Comparison of ENCODE assay signal across 8 mouse cellular contexts in genomic region chr1:165771491-165771897, GRCm38 (mm10). TPM values are rescaled to one million over a fixed set of nuclear protein-coding genes. Genes with fewer than 3 reads are reported as not detected.
DNase-seq lines count a peak whose midpoint lies in the region; ATAC-seq and TF ChIP-seq lines count a peak whose summit lies in the region.

No protein-coding gene starts in this region.

- peak; percentile 85 for ATAC-seq in CD4-positive, CD25-positive, alpha-beta regulatory T cell, adult 4 months
- peak; percentile 50 for ATAC-seq in erythroblast, adult 5-6 weeks (replicated peaks; ENCODE audit: low FRiP score, poor library complexity, severe bottlenecking)
- ATAC-seq in heart, embryonic 13.5 days (ENCODE audit: extremely low read depth, insufficient number of reproducible peaks, low FRiP score, low TSS enrichment) = peak; percentile 55
- ATAC-seq in kidney, postnatal 0 days (replicated peaks; ENCODE audit: low FRiP score, low read depth) = peak; percentile 62; the same call in 1 of the 2 replicates
- ATAC-seq in liver, embryonic 16.5 days (ENCODE audit: low read depth) = peak; percentile 77
- peak; percentile 73 for ATAC-seq in neural tube, embryonic 11.5 days (ENCODE audit: insufficient read depth, low FRiP score, low TSS enrichment)
- peak; percentile 86 for ATAC-seq in stomach, postnatal 0 days (ENCODE audit: low FRiP score, low TSS enrichment)

- WGBS in heart, embryonic 13.5 days = under 1% methylated on average over 12 of the region's 12 CpGs
- 3% methylated on average over 12 of the region's 12 CpGs for WGBS in kidney, postnatal 0 days
- WGBS in liver, embryonic 16.5 days (ENCODE audit: insufficient replicate concordance) = under 1% methylated on average over 12 of the region's 12 CpGs
- WGBS in neural tube, embryonic 11.5 days = 0% methylated on average over 12 of the region's 12 CpGs
- under 1% methylated on average over 12 of the region's 12 CpGs for WGBS in stomach, postnatal 0 days

- peak overlapping the region; percentile 47; the same call in 1 of the 2 replicates for H3K9ac ChIP-seq in heart, embryonic 13.5 days
- H3K9ac ChIP-seq in kidney, postnatal 0 days (ENCODE audit: low read depth, low read length) = no peak overlapping the region
- no peak overlapping the region for H3K9ac ChIP-seq in liver, embryonic 16.5 days (ENCODE audit: low read depth, low read length)
- H3K9ac ChIP-seq in neural tube, embryonic 11.5 days (ENCODE audit: low read length) = no peak overlapping the region
- H3K9ac ChIP-seq in stomach, postnatal 0 days (ENCODE audit: low read length) = no peak overlapping the region

- H3K4me1 ChIP-seq in heart, embryonic 13.5 days = peaks cover 25% of the 10 kb centered on the region
- no peaks in the 10 kb centered on the region for H3K4me1 ChIP-seq in kidney, postnatal 0 days (replicated peaks; ENCODE audit: insufficient read depth, low read length)
- peaks cover 57% of the 10 kb centered on the region for H3K4me1 ChIP-seq in liver, embryonic 16.5 days (ENCODE audit: control insufficient read depth, low read depth, low read length)
- H3K4me1 ChIP-seq in neural tube, embryonic 11.5 days (ENCODE audit: control insufficient read depth, insufficient read depth, low read length) = 0 out of 2 replicates have a peak, but pooled peaks cover 5% of the 10 kb centered on the region
- H3K4me1 ChIP-seq in stomach, postnatal 0 days (replicated peaks; ENCODE audit: control insufficient read depth, insufficient read depth) = no peaks in the 10 kb centered on the region

- H3K36me3 ChIP-seq in heart, embryonic 13.5 days = peaks cover 33% of the 10 kb centered on the region
- H3K36me3 ChIP-seq in kidney, postnatal 0 days (ENCODE audit: insufficient read depth, low read length) = 0 out of 2 replicates have a peak, but pooled peaks cover 7% of the 10 kb centered on the region
- H3K36me3 ChIP-seq in liver, embryonic 16.5 days (ENCODE audit: control insufficient read depth, insufficient read depth) = peaks cover 51% of the 10 kb centered on the region
- H3K36me3 ChIP-seq in neural tube, embryonic 11.5 days (ENCODE audit: control insufficient read depth, insufficient read depth, low read length) = no peaks in the 10 kb centered on the region
- H3K36me3 ChIP-seq in stomach, postnatal 0 days (ENCODE audit: control insufficient read depth, insufficient read depth, low read length) = peaks cover 2% of the 10 kb centered on the region; the same call in 1 of the 2 replicates

- peak overlapping the region; percentile 70; the same call in 1 of the 2 replicates for H3K27ac ChIP-seq in heart, embryonic 13.5 days (replicated peaks)
- H3K27ac ChIP-seq in kidney, postnatal 0 days = no peak overlapping the region
- H3K27ac ChIP-seq in liver, embryonic 16.5 days (ENCODE audit: low read length) = peak overlapping the region; percentile 95
- H3K27ac ChIP-seq in neural tube, embryonic 11.5 days (ENCODE audit: low read depth, low read length) = no peak overlapping the region
- 0 out of 2 replicates have a peak overlapping the region, but pooled peaks have one; percentile 2 for H3K27ac ChIP-seq in stomach, postnatal 0 days (replicated peaks)

- peak overlapping the region; percentile 95 for H3K4me2 ChIP-seq in heart, embryonic 13.5 days
- H3K4me2 ChIP-seq in kidney, postnatal 0 days (ENCODE audit: low read length) = peak overlapping the region; percentile 6; the same call in 1 of the 2 replicates
- H3K4me2 ChIP-seq in liver, embryonic 16.5 days (ENCODE audit: low read depth, low read length) = peak overlapping the region; percentile 74
- H3K4me2 ChIP-seq in neural tube, embryonic 11.5 days (ENCODE audit: low read depth) = peak overlapping the region; percentile 19; the same call in 1 of the 2 replicates
- H3K4me2 ChIP-seq in stomach, postnatal 0 days (replicated peaks; ENCODE audit: low read depth) = peak overlapping the region; percentile 38; the same call in 1 of the 2 replicates

- peak; percentile 93 for TF ChIP-seq CTCF in kidney, postnatal 0 days (IDR thresholded peaks at IDR 0.05; ENCODE audit: low read depth)
- peak; percentile 95 for TF ChIP-seq CTCF in stomach, postnatal 0 days (IDR thresholded peaks at IDR 0.05; ENCODE audit: low read depth)

- peak; percentile 66 for DNase-seq in brain, adult 2 months (ENCODE audit: low read depth, low spot score)
- peak; percentile 89 for DNase-seq in kidney, postnatal 0 days (ENCODE audit: low spot score)
- peak; percentile 82 for DNase-seq in neural tube, embryonic 11.5 days (ENCODE audit: low spot score)
- peak; percentile 91 for DNase-seq in stomach, postnatal 0 days (ENCODE audit: low spot score)

- peaks cover 2% of the 10 kb centered on the region; the same call in 1 of the 2 replicates for H3K27me3 ChIP-seq in heart, embryonic 13.5 days (replicated peaks)
- no peaks in the 10 kb centered on the region for H3K27me3 ChIP-seq in kidney, postnatal 0 days (ENCODE audit: insufficient read depth, low read length)
- no peaks in the 10 kb centered on the region for H3K27me3 ChIP-seq in liver, embryonic 16.5 days (ENCODE audit: control insufficient read depth, insufficient read depth, low read depth, low read length)
- H3K27me3 ChIP-seq in neural tube, embryonic 11.5 days (ENCODE audit: control insufficient read depth, insufficient read depth, low read length) = no peaks in the 10 kb centered on the region
- no peaks in the 10 kb centered on the region for H3K27me3 ChIP-seq in stomach, postnatal 0 days (ENCODE audit: control insufficient read depth, insufficient read depth, low read length)

- no peak for TF ChIP-seq EP300 in stomach, postnatal 0 days (optimal IDR thresholded peaks at IDR 0.05)

- H3K4me3 ChIP-seq in heart, embryonic 13.5 days = peak overlapping the region; percentile 32
- no peak overlapping the region for H3K4me3 ChIP-seq in kidney, postnatal 0 days (replicated peaks; ENCODE audit: low read depth, low read length)
- peak overlapping the region; percentile 58 for H3K4me3 ChIP-seq in liver, embryonic 16.5 days (ENCODE audit: low read depth, low read length)
- H3K4me3 ChIP-seq in neural tube, embryonic 11.5 days (ENCODE audit: low read depth, low read length) = no peak overlapping the region
- no peak overlapping the region for H3K4me3 ChIP-seq in stomach, postnatal 0 days (ENCODE audit: low read depth, low read length)

- no peaks in the 10 kb centered on the region for H3K9me3 ChIP-seq in heart, embryonic 13.5 days
- H3K9me3 ChIP-seq in kidney, postnatal 0 days (replicated peaks; ENCODE audit: low read length) = no peaks in the 10 kb centered on the region
- no peaks in the 10 kb centered on the region for H3K9me3 ChIP-seq in liver, embryonic 16.5 days (replicated peaks; ENCODE audit: control insufficient read depth, low read length)
- H3K9me3 ChIP-seq in neural tube, embryonic 11.5 days (ENCODE audit: control insufficient read depth, low read length) = no peaks in the 10 kb centered on the region
- H3K9me3 ChIP-seq in stomach, postnatal 0 days (ENCODE audit: control insufficient read depth, low read length) = no peaks in the 10 kb centered on the region

RNA-seq across cellular contexts. Expression of gene Creg1, which starts 7.9 kb away (rescaled TPM):
- 10 to 100 TPM; 17.4 to 25.9 TPM for polyA plus RNA-seq in CD4-positive, CD25-positive, alpha-beta regulatory T cell, adult 4 months (2017; shearing (Covaris generic))
- 921 and 924 TPM in 2 replicates for total RNA-seq in erythroblast, adult 5-6 weeks (2015; ENCODE audit: low replicate concordance)
- 849 and 890 TPM in 2 replicates for total RNA-seq in erythroblast, adult 5-6 weeks (2017; ENCODE audit: low replicate concordance)
- 105 and 110 TPM in 2 replicates for polyA plus RNA-seq in heart, embryonic 13.5 days (2015; fragmentation: Nextera tagmentation; extraction: Ambion mirVana)
- polyA plus RNA-seq in kidney, postnatal 0 days (2015; fragmentation: Nextera tagmentation; extraction: Ambion mirVana) = 89.9 and 90.2 TPM in 2 replicates
- polyA plus RNA-seq in liver, embryonic 16.5 days (2015; fragmentation: Nextera tagmentation; extraction: Ambion mirVana) = 316 and 317 TPM in 2 replicates
- polyA plus RNA-seq in neural tube, embryonic 11.5 days (2014; fragmentation: Nextera tagmentation; extraction: Ambion mirVana) = 36.9 and 39.2 TPM in 2 replicates
- polyA plus RNA-seq in stomach, postnatal 0 days (2015; fragmentation: Nextera tagmentation; extraction: Ambion mirVana) = 139 and 140 TPM in 2 replicates

RNA-seq across cellular contexts. Expression of gene Cd247, which starts 17.0 kb away (rescaled TPM):
- 100 to 1,000 TPM; 443 to 540 TPM for polyA plus RNA-seq in CD4-positive, CD25-positive, alpha-beta regulatory T cell, adult 4 months (2017; shearing (Covaris generic))
- total RNA-seq in erythroblast, adult 5-6 weeks (2015; ENCODE audit: low replicate concordance) = 1.0 TPM in 1 of 2 replicates, not detected in the other
- 0.68 and 4.2 TPM in 2 replicates for total RNA-seq in erythroblast, adult 5-6 weeks (2017; ENCODE audit: low replicate concordance)
- 0.42 and 0.55 TPM in 2 replicates for polyA plus RNA-seq in heart, embryonic 13.5 days (2015; fragmentation: Nextera tagmentation; extraction: Ambion mirVana)
- polyA plus RNA-seq in kidney, postnatal 0 days (2015; fragmentation: Nextera tagmentation; extraction: Ambion mirVana) = 0.47 and 0.67 TPM in 2 replicates
- polyA plus RNA-seq in liver, embryonic 16.5 days (2015; fragmentation: Nextera tagmentation; extraction: Ambion mirVana) = 0.09 and 0.17 TPM in 2 replicates
- 0.86 and 2.0 TPM in 2 replicates for polyA plus RNA-seq in neural tube, embryonic 11.5 days (2014; fragmentation: Nextera tagmentation; extraction: Ambion mirVana)
- 0.24 and 0.52 TPM in 2 replicates for polyA plus RNA-seq in stomach, postnatal 0 days (2015; fragmentation: Nextera tagmentation; extraction: Ambion mirVana)

Comparison
In these comparisons a context has a peak if more than half of its experiments do, and no peak if none do; other contexts are left out.
1. H3K27ac ChIP-seq: peak in heart, embryonic 13.5 days (single experiment), liver, embryonic 16.5 days (single experiment) and stomach, postnatal 0 days (single experiment); none in kidney, postnatal 0 days (single experiment) and neural tube, embryonic 11.5 days (single experiment).
2. H3K4me2 ChIP-seq: peak in every context shown above with its lines; median percentile 95 in heart, embryonic 13.5 days; 74 in liver, embryonic 16.5 days; 38 in stomach, postnatal 0 days; 19 in neural tube, embryonic 11.5 days; 6 in kidney, postnatal 0 days.
3. H3K4me3 ChIP-seq: peak in heart, embryonic 13.5 days (single experiment) and liver, embryonic 16.5 days (single experiment); none in kidney, postnatal 0 days (single experiment), neural tube, embryonic 11.5 days (single experiment) and stomach, postnatal 0 days (single experiment).
4. RNA of gene Cd247, which starts 17.0 kb away (polyA plus RNA-seq): 443 to 540 TPM in CD4-positive, CD25-positive, alpha-beta regulatory T cell, adult 4 months; 0.86 to 2.0 TPM in neural tube, embryonic 11.5 days, 0.47 to 0.67 TPM in kidney, postnatal 0 days, 0.42 to 0.55 TPM in heart, embryonic 13.5 days, 0.24 to 0.52 TPM in stomach, postnatal 0 days and 0.09 to 0.17 TPM in liver, embryonic 16.5 days; every median in the first group is over 100 times any median in the second.
5. Peak in every context shown above with its lines, with median percentiles within 50 percentile points of each other: ATAC-seq and DNase-seq.